Mouse (Mus musculus) left cerebral cortex, adult 6 months (tissue): ENCODE data around the gene Zyg11a. TPM values are rescaled to one million over a fixed set of nuclear protein-coding genes. Genes with fewer than 3 reads are reported as not detected.

Experiments
- long read RNA-seq, 2 experiments: library from polyadenylated mRNA; unstranded; transcript quantifications; one replicate each; pipeline ENCODE4 v2.0.0; 2019 to 2020
- polyA plus RNA-seq: library from polyadenylated mRNA; unstranded; fragments of <200 nt; fragmentation: Nextera tagmentation; gene quantifications from 2 replicates; pipeline ENCODE4 v1.2.3, GENCODE M21; 2021

Zyg11a gene
- polyA plus RNA-seq = not detected in 2 replicates
- long read RNA-seq, experiment 1 = 0 reads
- long read RNA-seq, experiment 2 = 0 reads

DNA sequence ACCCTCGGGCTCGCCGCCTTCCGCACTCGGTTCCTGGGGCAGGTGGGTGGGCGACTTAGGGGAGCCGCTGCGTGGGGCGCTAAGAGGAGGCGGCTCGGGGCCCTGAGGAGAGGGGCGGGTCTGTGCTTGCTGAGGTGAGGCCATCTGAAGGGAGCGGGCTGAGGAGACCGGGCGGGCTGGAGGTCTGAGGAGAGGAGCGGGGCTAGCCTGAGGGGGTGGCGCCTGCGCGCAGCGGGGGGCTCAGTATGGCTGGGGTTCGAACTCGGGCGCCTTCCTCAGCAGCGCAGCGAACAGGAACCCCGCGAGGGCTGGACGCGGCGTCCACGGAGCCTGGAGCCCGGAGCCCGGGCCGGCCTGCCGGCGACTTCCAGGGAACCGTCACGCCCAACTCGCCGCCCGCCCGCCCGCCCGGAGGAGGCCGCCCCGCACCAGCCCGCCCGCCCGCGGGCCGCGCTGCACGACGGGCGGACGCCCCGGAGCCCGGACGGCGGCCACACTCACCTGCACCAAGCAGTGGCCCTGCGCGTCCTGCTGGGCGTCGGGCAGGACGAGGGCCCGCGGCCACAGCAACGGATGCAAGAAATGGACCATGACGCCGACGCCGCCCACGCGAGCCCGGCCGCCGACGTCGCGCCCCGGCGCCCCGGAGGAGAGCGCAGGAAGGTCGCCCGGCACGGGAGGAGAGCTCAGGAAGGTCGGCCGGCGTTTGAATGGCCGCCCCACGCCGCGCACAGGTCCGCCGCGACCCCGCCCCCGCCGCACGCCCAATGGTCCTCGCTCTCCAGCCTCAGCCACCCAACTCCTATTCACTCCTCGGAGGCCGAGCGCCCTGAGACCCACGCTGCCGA lies at the start of gene Zyg11a:
Gene Zyg11a (minus strand): TSS at position 717 of the 848 bp plus-strand sequence.

DNA sequence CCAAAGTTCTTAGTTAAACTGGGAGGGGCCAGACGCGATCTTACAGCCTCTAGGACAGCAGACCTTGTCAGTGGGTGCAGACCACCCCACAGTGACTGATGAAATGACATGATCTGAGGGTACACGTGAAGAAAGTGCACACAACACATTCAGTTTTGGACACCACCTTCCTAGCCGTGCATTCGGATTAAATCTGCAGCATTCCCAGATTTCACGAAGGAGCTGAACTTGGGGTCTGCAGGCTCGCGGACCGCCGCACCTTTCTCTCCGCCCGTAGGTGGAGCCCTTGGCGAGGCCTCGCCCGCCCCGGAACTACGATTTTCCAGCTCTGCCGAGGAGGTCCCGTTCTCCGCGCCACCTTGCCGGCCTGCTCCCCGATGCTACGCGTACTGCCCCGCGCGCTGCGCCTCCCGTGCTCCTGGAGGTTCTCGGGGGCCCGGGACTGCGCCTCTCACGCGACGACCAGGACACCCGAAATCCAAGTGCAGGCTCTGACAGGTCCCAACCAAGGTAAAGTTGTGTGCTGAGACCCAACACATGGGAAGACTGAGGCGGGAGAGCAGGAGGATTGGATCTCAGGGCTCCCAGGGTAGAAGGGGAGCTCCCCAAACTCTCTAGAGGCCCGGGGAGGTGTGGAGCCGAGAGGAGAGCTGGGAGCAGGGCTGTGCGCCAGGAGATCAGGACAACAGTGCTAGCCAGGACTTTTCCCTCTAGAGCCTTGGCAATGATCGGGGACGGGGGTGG lies 52.5 kb downstream of the Zyg11a start, which contains the start of gene Echdc2:
Gene Echdc2 (plus strand): TSS at position 286 of the 744 bp plus-strand sequence.

GRCm38 (mm10) chr4:108144880-108145279 lies 73.0 kb downstream of the Zyg11a start, which contains the start of gene Scp2:
Gene Scp2, minus strand, starts transcription at chr4:108144998.

Other genes starting within 250 kb of the Zyg11a start
- gene Slc1a7, start 249.7 kb downstream of the Zyg11a start, polyA plus RNA-seq = not detected in 2 replicates
- 1.2 TPM in 2 replicates for gene Podn, start 121.6 kb downstream of the Zyg11a start, polyA plus RNA-seq
- gene Scp2, start 73.0 kb downstream of the Zyg11a start, polyA plus RNA-seq = 242 and 284 TPM in 2 replicates
- gene Echdc2, start 52.6 kb downstream of the Zyg11a start, polyA plus RNA-seq = 11.6 and 12.6 TPM in 2 replicates
- 27.0 and 28.3 TPM in 2 replicates for gene Zyg11b, start 83.0 kb upstream of the Zyg11a start, polyA plus RNA-seq
- 27.8 and 29.1 TPM in 2 replicates for gene Coa7, start 110.1 kb upstream of the Zyg11a start, polyA plus RNA-seq
- not detected in 2 replicates for gene Shisal2a, start 165.3 kb upstream of the Zyg11a start, polyA plus RNA-seq
- gene Gpx7, start 188.9 kb upstream of the Zyg11a start, polyA plus RNA-seq = 13.9 and 14.7 TPM in 2 replicates
- 4.7 and 6.3 TPM in 2 replicates for gene Tut4, start 241.4 kb upstream of the Zyg11a start, polyA plus RNA-seq